ENCODE assay signal across 9 mouse cellular contexts in genomic region chr3:94849338-94849737, GRCm38 (mm10). TPM values are rescaled to one million over a fixed set of nuclear protein-coding genes. Genes with fewer than 3 reads are reported as not detected.
DNase-seq lines count a peak whose midpoint lies in the region; ATAC-seq lines count a peak whose summit lies in the region.
"Had no signal": no experiment of that assay in that cellular context is flagged by ENCODE, and none has a peak within 500 bp of the region (broad histone marks: within the 10 kb centered on the region; RNA-seq: fewer than 3 reads in every experiment).

No protein-coding gene starts in this region.

- no peak overlapping the region for H3K4me2 ChIP-seq in forebrain, embryonic 12.5 days
- H3K4me2 ChIP-seq in intestine, embryonic 16.5 days (ENCODE audit: low read depth, low read length), result no peak overlapping the region
- no peak overlapping the region for H3K4me2 ChIP-seq in limb, embryonic 11.5 days (ENCODE audit: low read depth, severe bottlenecking)

- no peak overlapping the region for H3K4me3 ChIP-seq in forebrain, embryonic 12.5 days (replicated peaks)
- no peak overlapping the region for H3K4me3 ChIP-seq in intestine, embryonic 16.5 days (ENCODE audit: low read length)
- H3K4me3 ChIP-seq in limb, embryonic 11.5 days (ENCODE audit: low read depth, low read length), result no peak overlapping the region
- H3K4me3 ChIP-seq: megakaryocyte, embryonic 14.5 days had no signal

- 0 out of 2 replicates have a peak, but pooled peaks have one; percentile 30 for ATAC-seq in forebrain, embryonic 12.5 days (ENCODE audit: low FRiP score)
- peak; percentile 31; the same call in 1 of the 2 replicates for ATAC-seq in intestine, embryonic 16.5 days
- no peak for ATAC-seq in limb, embryonic 11.5 days (ENCODE audit: insufficient number of reproducible peaks, low FRiP score, low TSS enrichment, low read depth)

- H3K4me1 ChIP-seq in forebrain, embryonic 12.5 days, result 0 out of 2 replicates have a peak, but pooled peaks cover 11% of the 10 kb centered on the region
- peaks cover 6% of the 10 kb centered on the region; the same call in 1 of the 2 replicates for H3K4me1 ChIP-seq in intestine, embryonic 16.5 days (ENCODE audit: control insufficient read depth, insufficient read depth, low read length)
- no peaks in the 10 kb centered on the region for H3K4me1 ChIP-seq in limb, embryonic 11.5 days (ENCODE audit: control insufficient read depth, insufficient read depth, low read length)

- H3K27me3 ChIP-seq in forebrain, embryonic 12.5 days, result no peaks in the 10 kb centered on the region
- no peaks in the 10 kb centered on the region for H3K27me3 ChIP-seq in intestine, embryonic 16.5 days (replicated peaks; ENCODE audit: control insufficient read depth, insufficient read depth, low read length)
- no peaks in the 10 kb centered on the region for H3K27me3 ChIP-seq in limb, embryonic 11.5 days (ENCODE audit: control insufficient read depth, insufficient read depth, low read length)
- H3K27me3 ChIP-seq: megakaryocyte, embryonic 14.5 days had no signal

- H3K9ac ChIP-seq in forebrain, embryonic 12.5 days, result no peak overlapping the region
- H3K9ac ChIP-seq in intestine, embryonic 16.5 days (ENCODE audit: low read depth, low read length), result no peak overlapping the region
- no peak overlapping the region for H3K9ac ChIP-seq in limb, embryonic 11.5 days (ENCODE audit: low read length)

- no peaks in the 10 kb centered on the region for H3K9me3 ChIP-seq in forebrain, embryonic 12.5 days
- no peaks in the 10 kb centered on the region for H3K9me3 ChIP-seq in intestine, embryonic 16.5 days (ENCODE audit: control insufficient read depth, low read length)
- no peaks in the 10 kb centered on the region for H3K9me3 ChIP-seq in limb, embryonic 11.5 days (ENCODE audit: control insufficient read depth, low read length)
- H3K9me3 ChIP-seq: megakaryocyte, embryonic 14.5 days had no signal

- H3K36me3 ChIP-seq in forebrain, embryonic 12.5 days (replicated peaks), result peaks cover 5% of the 10 kb centered on the region
- H3K36me3 ChIP-seq in intestine, embryonic 16.5 days (ENCODE audit: control insufficient read depth, insufficient read depth, low read length), result no peaks in the 10 kb centered on the region
- peaks cover 4% of the 10 kb centered on the region; the same call in 1 of the 2 replicates for H3K36me3 ChIP-seq in limb, embryonic 11.5 days (ENCODE audit: control insufficient read depth, insufficient read depth, low read length)

- peak; percentile 64 for DNase-seq in ovary, postnatal 14 days (ENCODE audit: low spot score)
- no peak for DNase-seq in ovary, adult 18-20 months (ENCODE audit: low spot score)
- peak; percentile 77 for DNase-seq in brain, adult 2 months (ENCODE audit: low read depth, low spot score)
- DNase-seq in limb, embryonic 11.5 days (ENCODE audit: low spot score), result peak; percentile 78
- peak; percentile 44 for DNase-seq in retina, adult 2 months (ENCODE audit: low read depth, low spot score)
- DNase-seq in urinary bladder, postnatal 25 days (ENCODE audit: low spot score), result peak; percentile 66

- 25% methylated on average over 1 of the region's 1 CpGs for WGBS in forebrain, embryonic 12.5 days
- 20% methylated on average over 1 of the region's 1 CpGs for WGBS in intestine, embryonic 16.5 days
- 9% methylated on average over 1 of the region's 1 CpGs for WGBS in limb, embryonic 11.5 days

- H3K27ac ChIP-seq in forebrain, embryonic 12.5 days, result no peak overlapping the region
- no peak overlapping the region for H3K27ac ChIP-seq in intestine, embryonic 16.5 days (ENCODE audit: low read length)
- H3K27ac ChIP-seq in limb, embryonic 11.5 days (replicated peaks; ENCODE audit: low read depth, low read length), result no peak overlapping the region

RNA-seq across cellular contexts. Expression of gene Pogz, which starts 12.0 kb away (rescaled TPM):
- 27.6 and 28.8 TPM in 2 replicates for polyA plus RNA-seq in forebrain, embryonic 12.5 days (2016; fragmentation: Nextera tagmentation; extraction: Ambion mirVana)
- 9.2 and 9.9 TPM in 2 replicates for polyA plus RNA-seq in intestine, embryonic 16.5 days (2015; fragmentation: Nextera tagmentation; extraction: Ambion mirVana)
- polyA plus RNA-seq in limb, embryonic 11.5 days (2014; fragmentation: Nextera tagmentation; extraction: Ambion mirVana), result 25.6 and 26.3 TPM in 2 replicates

RNA-seq across cellular contexts. Expression of gene Psmb4, which starts 37.4 kb away (rescaled TPM):
- polyA plus RNA-seq in forebrain, embryonic 12.5 days (2016; fragmentation: Nextera tagmentation; extraction: Ambion mirVana), result 295 and 311 TPM in 2 replicates
- 299 and 315 TPM in 2 replicates for polyA plus RNA-seq in intestine, embryonic 16.5 days (2015; fragmentation: Nextera tagmentation; extraction: Ambion mirVana)
- polyA plus RNA-seq in limb, embryonic 11.5 days (2014; fragmentation: Nextera tagmentation; extraction: Ambion mirVana), result 353 and 388 TPM in 2 replicates
